Mouse (Mus musculus): ENCODE results near the gene Afap1l2. TPM values are rescaled to one million over a fixed set of nuclear protein-coding genes. Genes with fewer than 3 reads are reported as not detected.

Gene Afap1l2
- total and polyA plus RNA-seq, 2 experiments from 2014 or later: 8.1 to 15.3 TPM

DNA sequence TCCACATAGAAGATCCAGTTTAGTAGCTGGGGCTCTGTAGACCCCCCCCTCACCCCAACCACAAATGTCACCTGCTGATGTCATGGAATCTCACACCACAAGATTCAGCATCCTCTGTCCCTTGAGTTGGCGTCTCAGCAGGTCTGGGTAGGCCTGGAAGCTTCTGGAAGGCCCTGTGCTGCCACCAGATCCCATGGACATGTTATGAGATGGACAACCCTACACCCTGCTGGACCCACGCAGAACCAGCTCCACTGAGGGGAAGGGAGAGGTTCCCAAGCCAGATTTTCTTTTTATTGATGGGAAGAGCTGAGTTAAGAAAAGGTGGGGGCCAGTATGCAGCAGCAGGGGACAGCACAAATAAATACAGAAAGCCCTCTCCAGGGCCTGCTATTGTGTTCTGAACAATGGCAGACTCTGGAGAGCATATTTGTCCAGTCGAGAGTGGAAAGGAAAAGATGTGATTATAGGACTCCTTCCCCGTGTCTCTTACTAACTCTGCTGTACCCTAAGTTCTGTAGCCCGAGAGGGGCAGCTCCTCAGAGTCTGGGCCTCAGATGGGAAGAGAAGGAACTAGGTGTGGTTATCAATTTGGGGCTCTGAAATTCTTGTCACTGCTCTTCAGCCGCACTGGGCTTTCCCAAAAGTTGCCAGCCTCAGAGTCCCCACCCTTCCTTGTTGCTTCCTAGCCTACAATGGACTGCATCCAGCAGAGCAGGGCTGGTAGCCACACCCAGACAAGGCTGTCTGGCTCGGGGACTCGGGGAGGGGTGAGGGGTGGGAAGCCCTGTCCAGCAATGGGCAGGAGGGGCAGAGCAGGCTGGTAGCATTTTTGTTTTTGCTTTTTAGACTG is 20.5 kb upstream of the Afap1l2 start:
- H3K4me1 ChIP-seq (ENCODE audit: insufficient read depth, low read length): no peaks in the 10 kb centered on the region
- no peak overlapping the region for H3K4me3 ChIP-seq (ENCODE audit: low read depth, low read length)
- peaks cover 6% of the 10 kb centered on the region for H3K9me3 ChIP-seq (ENCODE audit: low read length)
- 33% methylated on average over 8 of the region's 8 CpGs for WGBS
- H3K27me3 ChIP-seq (ENCODE audit: insufficient read depth, low read length): no peaks in the 10 kb centered on the region
- DNase-seq (ENCODE audit: low spot score) (no peak), ATAC-seq (ENCODE audit: low FRiP score) (peak; percentile 38; the same call in 1 of the 2 replicates)
- TF ChIP-seq CTCF (IDR thresholded peaks at IDR 0.05): 0 out of 2 replicates have a peak, but pooled peaks have one; percentile 17
- H3K27ac ChIP-seq (ENCODE audit: low read depth, low read length): no peak overlapping the region
- H3K36me3 ChIP-seq (ENCODE audit: insufficient read depth, low read length): no peaks in the 10 kb centered on the region; the same call in 1 of the 2 replicates
- H3K4me2 ChIP-seq (ENCODE audit: low read depth, low read length, poor library complexity, severe bottlenecking): no peak overlapping the region
- no peak overlapping the region for H3K9ac ChIP-seq (replicated peaks; ENCODE audit: low read length, poor library complexity, severe bottlenecking)

DNA sequence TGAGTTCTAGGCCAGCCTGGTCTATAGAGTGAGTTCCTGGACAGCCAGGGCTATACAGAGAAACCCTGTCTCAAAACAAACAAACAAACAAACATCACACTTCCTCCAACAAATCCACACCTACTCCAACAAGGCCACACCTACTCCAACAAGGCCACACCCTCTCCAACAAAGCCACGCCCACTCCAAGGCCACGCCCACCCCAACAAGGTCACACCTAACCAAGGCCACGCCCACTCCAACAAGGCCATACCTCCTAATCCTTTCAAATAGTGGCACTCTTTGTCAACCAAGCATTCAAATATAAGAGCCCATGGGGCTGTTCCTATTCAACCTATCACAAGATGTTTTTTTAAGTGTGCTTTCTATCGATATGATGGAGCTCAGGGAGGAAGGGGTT is 18.5 kb upstream of the Afap1l2 start:
- ATAC-seq (ENCODE audit: low FRiP score) (no peak), DNase-seq (ENCODE audit: low spot score) (no peak)
- TF ChIP-seq CTCF (IDR thresholded peaks at IDR 0.05): no peak
- WGBS: 80% methylated on average over 4 of the region's 4 CpGs
- no peak overlapping the region for H3K27ac ChIP-seq (ENCODE audit: low read depth, low read length)
- no peaks in the 10 kb centered on the region for H3K27me3 ChIP-seq (ENCODE audit: insufficient read depth, low read length)
- H3K9ac ChIP-seq (replicated peaks; ENCODE audit: low read length, poor library complexity, severe bottlenecking): no peak overlapping the region
- no peaks in the 10 kb centered on the region for H3K4me1 ChIP-seq (ENCODE audit: insufficient read depth, low read length)
- no peak overlapping the region for H3K4me2 ChIP-seq (ENCODE audit: low read depth, low read length, poor library complexity, severe bottlenecking)
- peaks cover 6% of the 10 kb centered on the region for H3K9me3 ChIP-seq (ENCODE audit: low read length)
- no peaks in the 10 kb centered on the region for H3K36me3 ChIP-seq (ENCODE audit: insufficient read depth, low read length)
- no peak overlapping the region for H3K4me3 ChIP-seq (ENCODE audit: low read depth, low read length)

DNA sequence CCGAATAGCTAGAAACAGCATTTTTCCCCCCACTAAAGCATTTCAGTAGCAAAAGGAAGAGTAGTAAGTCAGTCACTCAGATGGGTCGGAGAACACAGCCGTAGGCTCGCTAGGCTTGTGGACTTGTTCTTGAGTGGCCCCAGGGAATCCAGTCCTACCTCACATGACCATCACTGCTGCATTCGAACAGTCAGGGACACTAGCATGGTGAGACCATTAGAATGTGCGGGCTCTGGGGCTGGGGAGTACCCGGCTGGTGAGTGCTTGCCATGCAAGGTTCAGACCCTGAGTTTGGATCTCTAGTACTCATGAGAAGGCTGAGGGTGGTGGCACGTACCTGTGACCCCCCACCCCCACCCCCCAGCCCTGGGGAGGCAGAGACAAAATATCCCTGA is 9.8 kb upstream of the Afap1l2 start:
- 79% methylated on average over 8 of the region's 8 CpGs for WGBS
- Histone ChIP-seq H3K4me1 (ENCODE audit: insufficient read depth, low read length) (no peaks in the 10 kb centered on the region), H3K9ac (replicated peaks; ENCODE audit: low read length, poor library complexity, severe bottlenecking) (no peak overlapping the region), H3K4me3 (ENCODE audit: low read depth, low read length) (no peak overlapping the region), H3K27ac (ENCODE audit: low read depth, low read length) (no peak overlapping the region), H3K4me2 (ENCODE audit: low read depth, low read length, poor library complexity, severe bottlenecking) (no peak overlapping the region), H3K27me3 (ENCODE audit: insufficient read depth, low read length) (no peaks in the 10 kb centered on the region), H3K36me3 (ENCODE audit: insufficient read depth, low read length) (no peaks in the 10 kb centered on the region), H3K9me3 (ENCODE audit: low read length) (no peaks in the 10 kb centered on the region)
- ATAC-seq (ENCODE audit: low FRiP score) (no peak), DNase-seq (ENCODE audit: low spot score) (no peak)
- no peak for TF ChIP-seq CTCF (IDR thresholded peaks at IDR 0.05)

DNA sequence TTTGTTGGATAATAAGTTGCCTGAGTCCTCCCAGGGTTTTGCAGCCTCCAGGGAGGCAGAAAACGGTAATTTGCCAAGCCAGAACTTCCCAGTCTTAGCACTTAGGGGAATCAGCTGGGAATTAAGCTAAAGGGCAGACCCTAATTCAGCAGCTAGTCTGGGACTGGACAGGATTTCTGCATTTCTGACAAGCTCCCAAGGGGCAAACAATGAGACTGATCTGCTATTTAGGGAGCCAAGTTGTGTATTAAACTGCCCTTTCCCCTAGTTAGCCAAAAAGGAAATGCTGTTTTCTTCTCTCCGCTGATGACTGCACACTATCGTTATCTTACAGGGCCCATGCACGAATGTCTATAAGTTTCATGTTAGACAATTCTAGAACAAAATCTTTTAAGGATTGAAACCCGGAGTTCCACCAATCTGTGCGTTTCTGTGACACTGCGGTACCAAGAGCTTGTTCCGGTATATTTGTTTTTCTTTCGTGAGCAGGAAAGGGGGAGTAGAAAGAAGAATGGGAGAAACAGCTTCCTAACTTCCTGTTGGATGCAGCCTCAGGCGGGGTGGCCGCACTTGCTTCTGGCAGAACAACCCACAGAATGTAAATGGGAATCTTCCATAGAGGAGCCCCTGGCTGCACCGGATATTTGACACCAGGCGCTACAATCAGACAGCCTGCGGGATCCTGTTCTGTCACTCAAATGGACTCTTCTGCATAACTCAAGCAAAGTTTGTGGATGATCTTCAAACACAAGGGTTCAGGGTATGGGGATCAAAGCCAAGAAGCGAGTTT is 9.2 kb upstream of the Afap1l2 start:
- DNase-seq (ENCODE audit: low spot score) (no peak), ATAC-seq (ENCODE audit: low FRiP score) (no peak)
- H3K9ac ChIP-seq (replicated peaks; ENCODE audit: low read length, poor library complexity, severe bottlenecking): no peak overlapping the region
- WGBS: 45% methylated on average over 15 of the region's 15 CpGs
- H3K4me2 ChIP-seq (ENCODE audit: low read depth, low read length, poor library complexity, severe bottlenecking): no peak overlapping the region
- no peak for TF ChIP-seq CTCF (IDR thresholded peaks at IDR 0.05)
- no peak overlapping the region for H3K27ac ChIP-seq (ENCODE audit: low read depth, low read length)
- H3K4me1 ChIP-seq (ENCODE audit: insufficient read depth, low read length): no peaks in the 10 kb centered on the region
- no peaks in the 10 kb centered on the region for H3K9me3 ChIP-seq (ENCODE audit: low read length)
- no peak overlapping the region for H3K4me3 ChIP-seq (ENCODE audit: low read depth, low read length)
- H3K36me3 ChIP-seq (ENCODE audit: insufficient read depth, low read length): no peaks in the 10 kb centered on the region
- H3K27me3 ChIP-seq (ENCODE audit: insufficient read depth, low read length): no peaks in the 10 kb centered on the region

DNA sequence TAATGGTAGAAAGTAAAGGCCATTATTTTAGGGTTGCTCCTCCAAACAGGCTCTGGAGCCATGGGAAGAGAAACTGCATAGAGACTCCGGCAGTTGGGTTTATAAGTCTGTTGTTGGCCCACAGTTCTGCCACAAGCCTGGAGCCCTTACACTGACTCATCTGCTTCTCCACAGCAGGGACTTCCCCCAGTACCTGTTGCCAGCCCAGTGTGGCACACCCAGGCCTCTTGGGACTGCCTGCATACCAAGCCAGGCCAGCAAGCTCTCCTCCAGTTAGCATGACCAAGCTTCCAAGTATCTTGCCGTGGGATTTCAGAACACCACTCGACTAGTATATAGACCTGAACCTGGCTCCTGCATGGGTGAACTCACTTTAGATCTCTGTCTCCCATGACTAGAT is 6.8 kb upstream of the Afap1l2 start:
- no peak overlapping the region for H3K9ac ChIP-seq (replicated peaks; ENCODE audit: low read length, poor library complexity, severe bottlenecking)
- WGBS: 88% methylated on average over 3 of the region's 3 CpGs
- no peaks in the 10 kb centered on the region for H3K27me3 ChIP-seq (ENCODE audit: insufficient read depth, low read length)
- no peak for TF ChIP-seq CTCF (IDR thresholded peaks at IDR 0.05)
- H3K4me2 ChIP-seq (ENCODE audit: low read depth, low read length, poor library complexity, severe bottlenecking): no peak overlapping the region
- ATAC-seq (ENCODE audit: low FRiP score) (no peak), DNase-seq (ENCODE audit: low spot score) (no peak)
- no peaks in the 10 kb centered on the region for H3K9me3 ChIP-seq (ENCODE audit: low read length)
- H3K4me3 ChIP-seq (ENCODE audit: low read depth, low read length): no peak overlapping the region
- no peaks in the 10 kb centered on the region for H3K36me3 ChIP-seq (ENCODE audit: insufficient read depth, low read length)
- no peaks in the 10 kb centered on the region for H3K4me1 ChIP-seq (ENCODE audit: insufficient read depth, low read length)
- no peak overlapping the region for H3K27ac ChIP-seq (ENCODE audit: low read depth, low read length)

DNA sequence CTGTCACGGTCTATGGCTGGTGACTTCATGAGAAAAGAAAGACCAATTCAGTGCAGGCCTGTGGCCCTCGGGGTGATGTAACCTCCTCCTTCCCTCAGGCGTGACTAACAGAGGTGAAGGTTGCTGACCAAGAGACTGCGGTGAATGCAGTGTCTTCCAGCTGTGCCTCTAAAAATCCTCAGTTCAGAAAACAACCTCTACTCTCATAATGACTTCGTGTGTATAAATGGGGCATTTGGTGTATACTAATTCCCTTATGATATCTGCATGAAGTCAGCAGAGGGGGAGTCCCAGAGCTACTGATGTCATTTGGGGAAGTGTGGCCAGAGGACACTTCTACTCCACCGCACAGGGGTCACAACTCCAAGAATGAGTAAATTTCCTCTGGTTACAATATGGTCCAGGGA is 5.2 kb upstream of the Afap1l2 start:
- no peak for TF ChIP-seq CTCF (IDR thresholded peaks at IDR 0.05)
- Histone ChIP-seq H3K27me3 (ENCODE audit: insufficient read depth, low read length) (0 out of 2 replicates have a peak, but pooled peaks cover 3% of the 10 kb centered on the region), H3K36me3 (ENCODE audit: insufficient read depth, low read length) (no peaks in the 10 kb centered on the region), H3K4me1 (ENCODE audit: insufficient read depth, low read length) (no peaks in the 10 kb centered on the region), H3K9ac (replicated peaks; ENCODE audit: low read length, poor library complexity, severe bottlenecking) (no peak overlapping the region), H3K27ac (ENCODE audit: low read depth, low read length) (no peak overlapping the region), H3K4me2 (ENCODE audit: low read depth, low read length, poor library complexity, severe bottlenecking) (no peak overlapping the region), H3K9me3 (ENCODE audit: low read length) (no peaks in the 10 kb centered on the region), H3K4me3 (ENCODE audit: low read depth, low read length) (no peak overlapping the region)
- 38% methylated on average over 6 of the region's 6 CpGs for WGBS
- DNase-seq (ENCODE audit: low spot score) (no peak), ATAC-seq (ENCODE audit: low FRiP score) (no peak)

Measured in midbrain, postnatal 0 days (tissue).